Mouse (Mus musculus) central nervous system, embryonic 18 days (tissue): Measurements from ENCODE around the gene Nek3. TPM values are rescaled to one million over a fixed set of nuclear protein-coding genes. Genes with fewer than 3 reads are reported as not detected.

Source experiments
- polyA plus RNA-seq: library from polyadenylated mRNA; depleted of rRNA; stranded (reverse); fragments of >200 nt; gene quantifications from 2 replicates; pipeline ENCODE4 v1.2.3, GENCODE M21; 2012; rRNA removed

The Nek3 gene
- polyA plus RNA-seq, result 7.2 and 9.2 TPM in 2 replicates

GRCm38 (mm10) chr8:22166080-22166603 lies at the start of gene Nek3:
Gene Nek3, minus strand, starts transcription at chr8:22166435.

GRCm38 (mm10) chr8:22192660-22193431 lies 26.6 kb upstream of the Nek3 start, which contains the start of gene Vps36:
Gene Vps36, plus strand, starts transcription at chr8:22192809.

GRCm38 (mm10) chr8:22185431-22186397 lies 19.5 kb upstream of the Nek3 start, which contains the start of gene Ckap2:
Gene Ckap2, minus strand, starts transcription at chr8:22185819.

GRCm38 (mm10) chr8:22124220-22125152 lies 41.7 kb downstream of the Nek3 start, which contains the start of gene Nek5:
Gene Nek5, minus strand, starts transcription at chr8:22125053.

Other genes with a start within 250 kb of the Nek3 start
- gene Defb15, start 233.7 kb downstream of the Nek3 start, polyA plus RNA-seq, result not detected in 2 replicates
- not detected in 2 replicates for gene Defb35, start 228.1 kb downstream of the Nek3 start, polyA plus RNA-seq
- gene Defb13, start 219.7 kb downstream of the Nek3 start, polyA plus RNA-seq, result not detected in 2 replicates
- gene Fam90a1a, start 207.7 kb downstream of the Nek3 start, polyA plus RNA-seq, result not detected in 2 replicates
- not detected in 2 replicates for gene Ccdc70, start 196.7 kb downstream of the Nek3 start, polyA plus RNA-seq
- gene Atp7b, start 106.1 kb downstream of the Nek3 start, polyA plus RNA-seq, result 2.8 TPM in 2 replicates
- 10.8 and 12.2 TPM in 2 replicates for gene Alg11, start 105.7 kb downstream of the Nek3 start, polyA plus RNA-seq
- 0.79 and 1.2 TPM in 2 replicates for gene Nek5, start 41.4 kb downstream of the Nek3 start, polyA plus RNA-seq
- gene Ckap2, start 19.4 kb upstream of the Nek3 start, polyA plus RNA-seq, result 9.5 and 11.7 TPM in 2 replicates
- 26.0 and 27.1 TPM in 2 replicates for gene Vps36, start 26.4 kb upstream of the Nek3 start, polyA plus RNA-seq
- 6.8 and 7.0 TPM in 2 replicates for gene Thsd1, start 60.9 kb upstream of the Nek3 start, polyA plus RNA-seq
- not detected in 2 replicates for gene Tpte, start 117.0 kb upstream of the Nek3 start, polyA plus RNA-seq
- 5.9 and 6.5 TPM in 2 replicates for gene Slc25a15, start 232.2 kb upstream of the Nek3 start, polyA plus RNA-seq
- 19.5 and 20.4 TPM in 2 replicates for gene Mrps31, start 244.9 kb upstream of the Nek3 start, polyA plus RNA-seq